Mouse (Mus musculus): ENCODE measurements around the gene Rps15a.

The Rps15a gene

GRCm38 (mm10) chr7:118115877-118116568, at the start of gene Rps15a:
TSS of gene Rps15a (minus strand) at chr7:118116188.
- peak; percentile 95 for DNase-seq

GRCm38 (mm10) chr7:118163006-118163405, 47.0 kb upstream of the Rps15a start:
- no peak for DNase-seq

GRCm38 (mm10) chr7:118160121-118160520, 44.1 kb upstream of the Rps15a start:
- no peak for DNase-seq

- no peak for DNase-seq
Observed at GRCm38 (mm10) chr7:118156461-118156860, 40.5 kb upstream of the Rps15a start.

- no peak for DNase-seq
Observed at GRCm38 (mm10) chr7:118154150-118154549, 38.2 kb upstream of the Rps15a start.

GRCm38 (mm10) chr7:118143602-118144001, 27.6 kb upstream of the Rps15a start:
- DNase-seq, result no peak

- DNase-seq, result no peak
Observed at GRCm38 (mm10) chr7:118143123-118143522, 27.1 kb upstream of the Rps15a start.

GRCm38 (mm10) chr7:118141271-118141670, 25.3 kb upstream of the Rps15a start:
- DNase-seq, result no peak

GRCm38 (mm10) chr7:118135128-118135527, 19.1 kb upstream of the Rps15a start:
- DNase-seq, result no peak

GRCm38 (mm10) chr7:118129430-118130041, 13.5 kb upstream of the Rps15a start, which contains the start of gene Arl6ip1:
TSS of gene Arl6ip1 (minus strand) at chr7:118129662.
- DNase-seq, result peak; percentile 96 to 99

- DNase-seq, result no peak
Observed at GRCm38 (mm10) chr7:118128925-118129429, 13.0 kb upstream of the Rps15a start.

- no peak for DNase-seq
Observed at GRCm38 (mm10) chr7:118126219-118126875, 10.4 kb upstream of the Rps15a start.

GRCm38 (mm10) chr7:118125736-118126135, 9.7 kb upstream of the Rps15a start:
- no peak for DNase-seq

- no peak for DNase-seq
Observed at GRCm38 (mm10) chr7:118123512-118124411, 7.8 kb upstream of the Rps15a start.

GRCm38 (mm10) chr7:118122235-118122634, 6.2 kb upstream of the Rps15a start:
- DNase-seq, result no peak

GRCm38 (mm10) chr7:118120654-118121053, 4.7 kb upstream of the Rps15a start:
- DNase-seq, result no peak

- peak; percentile 35 to 46 for DNase-seq
Observed at GRCm38 (mm10) chr7:118119946-118120345, 4.0 kb upstream of the Rps15a start.

- no peak for DNase-seq
Observed at GRCm38 (mm10) chr7:118119142-118119541, 3.2 kb upstream of the Rps15a start.

- no peak for DNase-seq
Observed at GRCm38 (mm10) chr7:118118426-118118825, 2.4 kb upstream of the Rps15a start.

GRCm38 (mm10) chr7:118117539-118118210, 1.7 kb upstream of the Rps15a start:
- no peak for DNase-seq

- DNase-seq, result no peak
Observed at GRCm38 (mm10) chr7:118116787-118117538, 975 bp upstream of the Rps15a start.

Measured in thymus, postnatal 36 days (tissue).